Mouse (Mus musculus): ENCODE data around the gene Aldh8a1. TPM values are rescaled to one million over a fixed set of nuclear protein-coding genes. Genes with fewer than 3 reads are reported as not detected.

The Aldh8a1 gene
- polyA plus RNA-seq, 1 experiment from 2014 or later = 0.38 TPM

DNA sequence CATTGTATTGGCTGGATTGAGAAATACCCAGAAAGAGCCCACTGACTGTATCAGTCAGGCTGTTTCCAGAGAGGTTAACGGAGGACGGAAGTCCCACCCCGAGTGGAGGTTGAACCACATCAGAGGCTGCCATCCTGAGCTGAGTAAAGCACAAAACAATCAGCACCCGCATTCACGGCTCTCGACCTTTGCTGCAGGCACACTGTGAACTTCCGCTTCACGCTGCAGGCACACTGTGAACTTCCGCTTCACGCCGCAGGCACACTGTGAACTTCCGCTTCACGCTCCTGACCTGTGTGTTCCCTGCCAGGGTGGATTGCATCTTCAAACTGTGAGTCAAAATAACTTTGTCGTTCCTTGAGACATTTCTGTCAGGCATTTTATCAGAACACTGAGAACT, 42.1 kb downstream of the Aldh8a1 start:
- peaks cover 22% of the 10 kb centered on the region for H3K4me1 ChIP-seq (replicated peaks)
- H3K27ac ChIP-seq (ENCODE audit: poor library complexity, severe bottlenecking) = no peak overlapping the region
- H3K9me3 ChIP-seq (replicated peaks) = 0 out of 2 replicates have a peak, but pooled peaks cover 4% of the 10 kb centered on the region
- 73% methylated on average over 14 of the region's 14 CpGs for WGBS
- no peak overlapping the region for H3K4me3 ChIP-seq
- no peaks in the 10 kb centered on the region for H3K36me3 ChIP-seq
- H3K27me3 ChIP-seq (replicated peaks) = no peaks in the 10 kb centered on the region
- no peak for ATAC-seq (ENCODE audit: insufficient number of reproducible peaks, low FRiP score)
- no peak overlapping the region for H3K4me2 ChIP-seq
- no peak overlapping the region for H3K9ac ChIP-seq

DNA sequence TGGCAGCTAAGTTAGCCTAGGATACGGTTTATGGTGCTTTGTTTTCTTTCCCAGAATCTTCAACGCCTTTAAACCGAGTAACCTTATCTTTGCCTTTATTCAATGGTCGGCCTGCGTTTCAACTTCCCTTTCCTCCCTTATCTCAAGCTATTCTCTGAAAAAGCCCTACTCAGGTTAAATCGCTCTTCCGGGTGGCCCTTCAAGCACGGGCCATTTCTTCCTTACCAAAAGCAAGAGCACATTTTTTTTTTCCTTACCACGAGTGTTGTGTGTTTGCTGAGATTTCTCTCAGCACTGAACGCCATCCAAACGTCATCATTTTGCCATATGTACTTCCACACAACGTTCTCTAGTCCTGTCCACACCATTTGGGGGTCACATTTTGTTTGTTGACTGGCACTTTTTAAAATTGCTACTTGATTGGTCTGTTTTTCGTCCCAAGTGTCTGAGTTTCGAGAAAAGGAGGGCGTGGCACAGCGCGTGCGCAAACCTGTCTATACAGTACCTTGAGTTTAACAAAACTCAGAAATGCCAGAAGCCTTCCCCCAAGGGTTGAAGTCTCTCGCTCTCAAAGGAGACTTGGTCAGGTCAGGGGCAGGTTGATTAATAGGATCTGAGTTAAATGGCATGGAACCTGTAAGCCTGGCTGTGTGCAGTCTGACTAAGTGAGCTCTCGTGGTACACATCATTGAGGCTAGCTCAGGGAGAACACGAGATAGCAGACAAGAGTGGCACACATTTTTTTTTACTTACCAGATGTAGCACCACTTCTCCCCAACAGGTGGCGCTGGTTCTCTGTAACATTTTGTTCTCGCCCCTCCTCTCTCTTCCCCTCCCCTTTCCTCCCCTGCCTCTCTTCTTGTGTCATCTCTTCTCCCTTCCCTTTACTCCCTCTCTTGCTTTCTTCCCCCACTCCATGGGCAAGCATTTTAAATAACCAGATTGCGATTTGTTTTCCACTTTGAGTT, 43.6 kb downstream of the Aldh8a1 start:
- no peak for ATAC-seq (ENCODE audit: insufficient number of reproducible peaks, low FRiP score)
- Histone ChIP-seq H3K27ac (ENCODE audit: poor library complexity, severe bottlenecking) (no peak overlapping the region; the same call in 1 of the 2 replicates), H3K27me3 (replicated peaks) (no peaks in the 10 kb centered on the region), H3K4me3 (no peak overlapping the region), H3K36me3 (no peaks in the 10 kb centered on the region), H3K4me1 (replicated peaks) (peaks cover 12% of the 10 kb centered on the region), H3K9ac (no peak overlapping the region), H3K9me3 (replicated peaks) (0 out of 2 replicates have a peak, but pooled peaks cover 4% of the 10 kb centered on the region), H3K4me2 (no peak overlapping the region)
- WGBS = 41% methylated on average over 24 of the region's 24 CpGs

DNA sequence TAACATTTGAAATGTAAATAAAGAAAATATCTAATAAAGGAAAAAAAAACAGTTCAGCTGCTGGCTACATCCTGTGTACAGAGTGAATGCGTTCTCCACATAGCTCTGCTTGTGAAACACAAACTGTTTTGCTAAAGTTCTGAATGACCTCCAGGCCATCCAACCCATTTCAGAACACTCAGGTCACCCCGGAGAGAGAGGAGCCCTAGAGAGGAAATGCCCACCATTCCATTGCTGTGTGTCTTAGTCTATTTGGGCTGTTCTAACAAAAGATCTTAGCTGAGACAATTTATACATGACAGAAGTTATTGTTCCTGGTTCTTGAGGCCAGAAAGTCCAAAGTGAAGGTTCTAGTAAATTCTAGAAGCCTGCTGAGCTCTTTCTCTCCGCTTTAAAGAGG, 49.4 kb downstream of the Aldh8a1 start:
- no peak overlapping the region for H3K4me3 ChIP-seq
- peaks cover 4% of the 10 kb centered on the region; the same call in 1 of the 2 replicates for H3K4me1 ChIP-seq (replicated peaks)
- 61% methylated on average over 3 of the region's 3 CpGs for WGBS
- no peak for ATAC-seq (ENCODE audit: insufficient number of reproducible peaks, low FRiP score)
- H3K4me2 ChIP-seq = no peak overlapping the region
- no peaks in the 10 kb centered on the region for H3K27me3 ChIP-seq (replicated peaks)
- H3K9me3 ChIP-seq (replicated peaks) = no peaks in the 10 kb centered on the region
- H3K36me3 ChIP-seq = no peaks in the 10 kb centered on the region
- H3K27ac ChIP-seq (ENCODE audit: poor library complexity, severe bottlenecking) = no peak overlapping the region
- no peak overlapping the region for H3K9ac ChIP-seq

DNA sequence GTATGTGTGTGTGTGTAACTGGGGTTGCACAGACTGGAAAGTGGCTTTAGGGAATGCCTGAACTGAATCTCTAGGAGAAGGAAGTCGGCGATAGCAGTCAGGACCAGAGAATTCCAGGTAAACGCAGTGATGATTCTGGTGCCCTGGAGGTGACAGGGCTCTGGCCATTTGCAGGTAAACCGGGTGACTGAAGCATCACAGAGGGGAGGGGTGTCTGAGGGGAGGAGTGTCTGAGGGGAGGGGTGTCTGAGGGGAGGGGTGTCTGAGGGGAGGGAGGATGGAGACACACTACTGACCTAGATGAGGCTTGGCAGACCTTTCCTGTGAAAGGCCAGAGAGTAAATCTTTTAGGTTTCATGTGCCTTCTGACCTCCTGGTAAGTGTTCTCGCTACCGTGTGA, 50.9 kb downstream of the Aldh8a1 start:
- 0 out of 2 replicates have a peak, but pooled peaks cover 5% of the 10 kb centered on the region for H3K9me3 ChIP-seq (replicated peaks)
- H3K4me3 ChIP-seq = no peak overlapping the region
- H3K27ac ChIP-seq (ENCODE audit: poor library complexity, severe bottlenecking) = no peak overlapping the region
- 62% methylated on average over 6 of the region's 6 CpGs for WGBS
- H3K27me3 ChIP-seq (replicated peaks) = no peaks in the 10 kb centered on the region
- ATAC-seq (ENCODE audit: insufficient number of reproducible peaks, low FRiP score) = no peak
- H3K4me1 ChIP-seq (replicated peaks) = 0 out of 2 replicates have a peak, but pooled peaks cover 4% of the 10 kb centered on the region
- H3K4me2 ChIP-seq = no peak overlapping the region
- no peaks in the 10 kb centered on the region for H3K36me3 ChIP-seq
- H3K9ac ChIP-seq = no peak overlapping the region

DNA sequence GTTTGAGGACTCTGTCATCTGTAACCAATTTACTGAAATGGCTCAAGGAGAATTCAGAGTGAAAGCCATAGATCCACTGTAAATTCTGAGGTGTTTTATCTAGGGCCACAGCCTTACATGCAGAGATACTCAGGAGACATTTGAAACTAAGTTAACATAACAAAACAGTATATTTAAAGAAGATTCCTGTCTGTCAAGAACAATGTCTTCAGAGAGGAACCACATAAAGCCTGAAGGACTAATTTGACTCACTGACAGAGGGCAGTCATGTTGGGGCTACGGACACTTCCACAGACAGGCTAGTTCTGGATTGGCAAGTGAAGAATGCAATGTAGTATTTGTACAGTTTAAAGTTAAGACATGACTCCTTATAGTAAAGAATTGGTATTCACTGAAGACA, 62.2 kb downstream of the Aldh8a1 start:
- Histone ChIP-seq H3K27ac (ENCODE audit: poor library complexity, severe bottlenecking) (no peak overlapping the region), H3K9ac (no peak overlapping the region), H3K4me1 (replicated peaks) (peaks cover 19% of the 10 kb centered on the region), H3K36me3 (no peaks in the 10 kb centered on the region), H3K4me3 (no peak overlapping the region), H3K4me2 (no peak overlapping the region), H3K9me3 (replicated peaks) (no peaks in the 10 kb centered on the region), H3K27me3 (replicated peaks) (no peaks in the 10 kb centered on the region)
- no peak for ATAC-seq (ENCODE audit: insufficient number of reproducible peaks, low FRiP score)
- 78% methylated on average over 1 of the region's 1 CpGs for WGBS

DNA sequence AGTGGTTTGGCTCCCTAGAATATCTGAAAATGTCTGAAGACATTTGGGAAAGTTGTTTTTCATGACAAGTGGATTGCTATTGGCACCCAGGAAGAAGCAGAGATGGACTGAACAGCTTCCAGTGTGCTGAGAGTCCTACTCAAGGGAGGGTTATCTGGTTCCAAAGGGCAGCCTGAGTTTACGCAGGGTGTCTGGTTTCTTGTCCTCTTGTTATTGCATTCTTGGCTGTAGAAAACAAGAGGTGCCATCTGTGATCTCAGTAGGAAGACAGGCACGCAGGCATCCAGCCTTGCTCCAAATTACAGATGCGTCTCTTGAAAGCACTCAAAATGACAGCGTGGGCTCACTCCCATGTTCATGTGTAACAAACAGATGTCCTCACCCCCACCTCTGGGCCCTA, 63.9 kb downstream of the Aldh8a1 start:
- Histone ChIP-seq H3K4me3 (no peak overlapping the region), H3K9ac (no peak overlapping the region), H3K4me2 (no peak overlapping the region), H3K27me3 (replicated peaks) (no peaks in the 10 kb centered on the region), H3K9me3 (replicated peaks) (no peaks in the 10 kb centered on the region), H3K36me3 (no peaks in the 10 kb centered on the region), H3K27ac (ENCODE audit: poor library complexity, severe bottlenecking) (no peak overlapping the region), H3K4me1 (replicated peaks) (peaks cover 23% of the 10 kb centered on the region)
- no peak for ATAC-seq (ENCODE audit: insufficient number of reproducible peaks, low FRiP score)
- WGBS = 23% methylated on average over 4 of the region's 4 CpGs

DNA sequence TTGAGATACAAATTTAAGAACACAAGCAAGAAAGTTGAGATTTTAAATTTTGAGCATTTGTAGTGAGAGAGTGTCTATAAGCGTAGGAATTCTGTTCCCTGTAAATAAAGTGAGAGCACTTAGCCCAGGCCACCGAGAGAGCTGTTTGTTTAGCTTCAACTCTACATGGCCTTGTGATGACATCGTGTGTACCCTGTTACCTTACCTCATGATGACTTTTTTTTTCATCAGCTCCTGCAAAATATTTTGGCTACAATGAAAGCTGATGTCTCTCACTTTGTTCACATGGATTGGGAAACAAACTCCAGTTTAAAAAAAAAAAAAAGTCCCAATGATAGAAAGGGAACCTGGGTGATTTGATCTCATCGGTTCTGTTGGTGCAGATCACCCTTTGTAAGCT, 64.6 kb downstream of the Aldh8a1 start:
- Histone ChIP-seq H3K4me3 (no peak overlapping the region), H3K36me3 (no peaks in the 10 kb centered on the region), H3K27ac (ENCODE audit: poor library complexity, severe bottlenecking) (no peak overlapping the region), H3K9ac (no peak overlapping the region), H3K27me3 (replicated peaks) (no peaks in the 10 kb centered on the region), H3K4me2 (no peak overlapping the region), H3K4me1 (replicated peaks) (peaks cover 23% of the 10 kb centered on the region), H3K9me3 (replicated peaks) (no peaks in the 10 kb centered on the region)
- ATAC-seq (ENCODE audit: insufficient number of reproducible peaks, low FRiP score) = no peak
- WGBS = 71% methylated on average over 4 of the region's 4 CpGs

DNA sequence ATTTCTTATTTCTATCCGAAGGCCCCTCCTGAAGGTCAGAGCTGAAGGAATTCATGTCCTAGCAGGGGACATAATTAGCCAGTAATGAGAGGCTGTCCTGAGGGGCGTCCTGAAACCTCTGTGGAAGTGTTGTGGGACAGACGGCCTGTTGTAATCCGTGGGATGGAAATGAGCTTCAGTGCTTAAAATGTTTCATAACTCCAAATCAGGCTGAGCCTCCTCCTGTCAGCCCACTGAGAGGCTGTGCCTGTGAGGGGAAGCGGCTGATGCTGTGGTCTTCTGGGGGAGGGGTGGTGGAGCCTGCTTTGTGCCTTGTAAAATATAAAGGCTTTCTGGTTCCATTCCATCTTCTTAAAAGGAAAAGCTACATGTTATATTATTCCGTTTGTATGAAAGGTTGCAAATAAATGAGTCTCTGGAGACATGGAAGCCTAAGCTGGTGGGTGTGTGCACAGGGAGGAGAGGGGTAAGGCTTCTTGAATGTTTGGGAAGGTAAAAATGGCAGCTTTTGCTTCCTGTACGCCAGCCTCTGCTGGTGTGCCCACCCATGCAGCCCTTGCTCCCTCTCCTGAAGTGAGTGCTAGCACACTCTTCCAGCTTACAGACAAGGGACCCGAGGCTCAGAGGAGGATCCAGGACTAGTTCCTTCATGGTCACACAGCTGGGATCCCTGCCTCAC, 66.7 kb downstream of the Aldh8a1 start:
- Histone ChIP-seq H3K4me2 (no peak overlapping the region), H3K9me3 (replicated peaks) (no peaks in the 10 kb centered on the region), H3K9ac (no peak overlapping the region), H3K4me1 (replicated peaks) (peaks cover 23% of the 10 kb centered on the region), H3K27ac (ENCODE audit: poor library complexity, severe bottlenecking) (no peak overlapping the region), H3K36me3 (no peaks in the 10 kb centered on the region), H3K4me3 (no peak overlapping the region), H3K27me3 (replicated peaks) (no peaks in the 10 kb centered on the region)
- WGBS = 44% methylated on average over 8 of the region's 8 CpGs
- no peak for ATAC-seq (ENCODE audit: insufficient number of reproducible peaks, low FRiP score)

DNA sequence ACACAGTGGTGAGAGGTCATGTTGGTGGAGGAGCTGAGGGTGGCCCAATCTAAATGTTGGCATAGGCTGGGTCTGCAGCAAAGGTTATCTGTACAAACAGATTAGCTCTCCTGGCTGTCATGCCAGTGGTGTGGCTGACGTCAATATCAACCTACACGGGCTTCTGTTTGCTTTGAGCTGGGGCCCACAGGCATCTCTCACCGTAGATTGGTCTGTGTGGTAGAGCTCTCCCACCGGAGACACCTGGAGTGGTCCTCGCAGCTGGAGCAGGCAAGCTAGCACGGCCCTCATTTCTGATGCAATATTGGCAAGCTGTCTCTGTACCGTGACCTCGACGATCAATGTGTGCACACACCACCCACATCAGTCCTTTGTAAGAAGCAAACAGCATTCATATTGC, 67.3 kb downstream of the Aldh8a1 start:
- no peak overlapping the region for H3K9ac ChIP-seq
- H3K27me3 ChIP-seq (replicated peaks) = no peaks in the 10 kb centered on the region

More for the DNA sequence above, 67.3 kb downstream of the Aldh8a1 start:
- WGBS = 46% methylated on average over 9 of the region's 9 CpGs
- H3K27ac ChIP-seq (ENCODE audit: poor library complexity, severe bottlenecking) = no peak overlapping the region
- ATAC-seq (ENCODE audit: insufficient number of reproducible peaks, low FRiP score) = no peak
- H3K36me3 ChIP-seq = no peaks in the 10 kb centered on the region
- no peak overlapping the region for H3K4me2 ChIP-seq
- H3K4me3 ChIP-seq = no peak overlapping the region
- H3K4me1 ChIP-seq (replicated peaks) = peaks cover 23% of the 10 kb centered on the region
- H3K9me3 ChIP-seq (replicated peaks) = no peaks in the 10 kb centered on the region

Measured in heart, embryonic 12.5 days (tissue).